Mouse (Mus musculus): ENCODE data around the gene Mrpl20. TPM values are rescaled to one million over a fixed set of nuclear protein-coding genes. Genes with fewer than 3 reads are reported as not detected.

Mrpl20 gene
- polyA plus RNA-seq, 1 experiment, result 262 TPM

- Histone ChIP-seq H3K27me3 (ENCODE audit: control insufficient read depth, insufficient read depth, insufficient read length) (no peaks in the 10 kb centered on the region), H3K4me3 (ENCODE audit: insufficient read depth, poor library complexity, severe bottlenecking) (no peak overlapping the region), H3K79me2 (ENCODE audit: control insufficient read depth, insufficient read depth) (peaks cover 45% of the 10 kb centered on the region), H3K36me3 (ENCODE audit: control insufficient read depth, insufficient read depth) (peaks cover 18% of the 10 kb centered on the region), H3K79me3 (ENCODE audit: low read depth) (peaks cover 32% of the 10 kb centered on the region), H3ac (ENCODE audit: control insufficient read depth, insufficient read length, low read depth) (no peak overlapping the region)
- TF ChIP-seq CTCF (IDR thresholded peaks at IDR 0.05; ENCODE audit: control insufficient read depth, insufficient read depth, insufficient read length), result no peak
- no peak for TF ChIP-seq MAX (IDR thresholded peaks at IDR 0.05)
- TF ChIP-seq MYOD1 (IDR thresholded peaks at IDR 0.05; ENCODE audit: control insufficient read depth, insufficient read length, low read depth), result no peak
- TF ChIP-seq USF1 (IDR thresholded peaks at IDR 0.05; ENCODE audit: low read depth), result no peak
- TF ChIP-seq MYOG (IDR thresholded peaks at IDR 0.05; ENCODE audit: control insufficient read depth, extremely low read depth, insufficient read length), result no peak
- no peak for TF ChIP-seq FOSL1 (IDR thresholded peaks at IDR 0.05; ENCODE audit: insufficient read depth, low read length, poor library complexity, severe bottlenecking)
- no peak for TF ChIP-seq CEBPB (IDR thresholded peaks at IDR 0.05; ENCODE audit: low read depth)
Observed at GRCm38 (mm10) chr4:155762357-155762756, 40.3 kb upstream of the Mrpl20 start.

GRCm38 (mm10) chr4:155769496-155769879 is 33.2 kb upstream of the Mrpl20 start:
- peak overlapping the region; percentile 40 for H3ac ChIP-seq (ENCODE audit: control insufficient read depth, insufficient read length, low read depth)
- H3K79me2 ChIP-seq (ENCODE audit: control insufficient read depth, insufficient read depth), result no peaks in the 10 kb centered on the region
- peak overlapping the region; percentile 30 for H3K4me3 ChIP-seq (ENCODE audit: insufficient read depth, poor library complexity, severe bottlenecking)
- H3K79me3 ChIP-seq (ENCODE audit: low read depth), result no peaks in the 10 kb centered on the region
- no peaks in the 10 kb centered on the region for H3K27me3 ChIP-seq (ENCODE audit: control insufficient read depth, insufficient read depth, insufficient read length)
- TF ChIP-seq FOSL1 (IDR thresholded peaks at IDR 0.05; ENCODE audit: insufficient read depth, low read length, poor library complexity, severe bottlenecking) (no peak), MYOG (IDR thresholded peaks at IDR 0.05; ENCODE audit: control insufficient read depth, extremely low read depth, insufficient read length) (no peak), CTCF (IDR thresholded peaks at IDR 0.05; ENCODE audit: control insufficient read depth, insufficient read depth, insufficient read length) (no peak), USF1 (IDR thresholded peaks at IDR 0.05; ENCODE audit: low read depth) (no peak), MAX (IDR thresholded peaks at IDR 0.05) (no peak), MYOD1 (IDR thresholded peaks at IDR 0.05; ENCODE audit: control insufficient read depth, insufficient read length, low read depth) (no peak), CEBPB (IDR thresholded peaks at IDR 0.05; ENCODE audit: low read depth) (no peak)
- H3K36me3 ChIP-seq (ENCODE audit: control insufficient read depth, insufficient read depth), result no peaks in the 10 kb centered on the region

- Histone ChIP-seq H3ac (ENCODE audit: control insufficient read depth, insufficient read length, low read depth) (peak overlapping the region; percentile 72), H3K4me3 (ENCODE audit: insufficient read depth, poor library complexity, severe bottlenecking) (peak overlapping the region; percentile 30), H3K79me3 (ENCODE audit: low read depth) (no peaks in the 10 kb centered on the region), H3K79me2 (ENCODE audit: control insufficient read depth, insufficient read depth) (no peaks in the 10 kb centered on the region), H3K36me3 (ENCODE audit: control insufficient read depth, insufficient read depth) (no peaks in the 10 kb centered on the region), H3K27me3 (ENCODE audit: control insufficient read depth, insufficient read depth, insufficient read length) (no peaks in the 10 kb centered on the region)
- TF ChIP-seq CEBPB (IDR thresholded peaks at IDR 0.05; ENCODE audit: low read depth) (no peak), FOSL1 (IDR thresholded peaks at IDR 0.05; ENCODE audit: insufficient read depth, low read length, poor library complexity, severe bottlenecking) (no peak), CTCF (IDR thresholded peaks at IDR 0.05; ENCODE audit: control insufficient read depth, insufficient read depth, insufficient read length) (peak; percentile 99), MAX (IDR thresholded peaks at IDR 0.05) (peak; percentile 67), USF1 (IDR thresholded peaks at IDR 0.05; ENCODE audit: low read depth) (no peak), MYOD1 (IDR thresholded peaks at IDR 0.05; ENCODE audit: control insufficient read depth, insufficient read length, low read depth) (no peak), MYOG (IDR thresholded peaks at IDR 0.05; ENCODE audit: control insufficient read depth, extremely low read depth, insufficient read length) (no peak)
Observed at GRCm38 (mm10) chr4:155769880-155770512, 32.7 kb upstream of the Mrpl20 start.

GRCm38 (mm10) chr4:155770626-155771025 is 32.1 kb upstream of the Mrpl20 start:
- Histone ChIP-seq H3K4me3 (ENCODE audit: insufficient read depth, poor library complexity, severe bottlenecking) (no peak overlapping the region), H3ac (ENCODE audit: control insufficient read depth, insufficient read length, low read depth) (peak overlapping the region; percentile 14), H3K27me3 (ENCODE audit: control insufficient read depth, insufficient read depth, insufficient read length) (no peaks in the 10 kb centered on the region), H3K36me3 (ENCODE audit: control insufficient read depth, insufficient read depth) (no peaks in the 10 kb centered on the region), H3K79me2 (ENCODE audit: control insufficient read depth, insufficient read depth) (no peaks in the 10 kb centered on the region), H3K79me3 (ENCODE audit: low read depth) (no peaks in the 10 kb centered on the region)
- TF ChIP-seq MYOG (IDR thresholded peaks at IDR 0.05; ENCODE audit: control insufficient read depth, extremely low read depth, insufficient read length), result no peak
- no peak for TF ChIP-seq CEBPB (IDR thresholded peaks at IDR 0.05; ENCODE audit: low read depth)
- TF ChIP-seq USF1 (IDR thresholded peaks at IDR 0.05; ENCODE audit: low read depth), result no peak
- TF ChIP-seq FOSL1 (IDR thresholded peaks at IDR 0.05; ENCODE audit: insufficient read depth, low read length, poor library complexity, severe bottlenecking), result no peak
- TF ChIP-seq MAX (IDR thresholded peaks at IDR 0.05), result no peak
- no peak for TF ChIP-seq CTCF (IDR thresholded peaks at IDR 0.05; ENCODE audit: control insufficient read depth, insufficient read depth, insufficient read length)
- TF ChIP-seq MYOD1 (IDR thresholded peaks at IDR 0.05; ENCODE audit: control insufficient read depth, insufficient read length, low read depth), result no peak

- TF ChIP-seq MYOD1 (IDR thresholded peaks at IDR 0.05; ENCODE audit: control insufficient read depth, insufficient read length, low read depth) (no peak), CEBPB (IDR thresholded peaks at IDR 0.05; ENCODE audit: low read depth) (no peak), MAX (IDR thresholded peaks at IDR 0.05) (no peak), FOSL1 (IDR thresholded peaks at IDR 0.05; ENCODE audit: insufficient read depth, low read length, poor library complexity, severe bottlenecking) (no peak), CTCF (IDR thresholded peaks at IDR 0.05; ENCODE audit: control insufficient read depth, insufficient read depth, insufficient read length) (no peak), MYOG (IDR thresholded peaks at IDR 0.05; ENCODE audit: control insufficient read depth, extremely low read depth, insufficient read length) (no peak), USF1 (IDR thresholded peaks at IDR 0.05; ENCODE audit: low read depth) (no peak)
- Histone ChIP-seq H3K4me3 (ENCODE audit: insufficient read depth, poor library complexity, severe bottlenecking) (no peak overlapping the region), H3ac (ENCODE audit: control insufficient read depth, insufficient read length, low read depth) (no peak overlapping the region), H3K79me3 (ENCODE audit: low read depth) (no peaks in the 10 kb centered on the region), H3K27me3 (ENCODE audit: control insufficient read depth, insufficient read depth, insufficient read length) (no peaks in the 10 kb centered on the region), H3K36me3 (ENCODE audit: control insufficient read depth, insufficient read depth) (no peaks in the 10 kb centered on the region), H3K79me2 (ENCODE audit: control insufficient read depth, insufficient read depth) (no peaks in the 10 kb centered on the region)
Observed at GRCm38 (mm10) chr4:155771706-155772105, 31.0 kb upstream of the Mrpl20 start.

All from C2C12 (cell line).